Mouse (Mus musculus) forebrain, embryonic 13.5 days (tissue): ENCODE data around the gene Stard3nl. TPM values are rescaled to one million over a fixed set of nuclear protein-coding genes. Genes with fewer than 3 reads are reported as not detected.
A peak's percentile ranks its signal among the peaks of the same experiment; 100 is the strongest.

Experiments
- ATAC-seq: fragments of 200-750 bp; cut with Nextera tagmentation; 2 replicates; pipeline ENCODE4 v1.8.0; 2017
- H3K27ac ChIP-seq: fragments of 300-500 bp; sonication (generic); 2 replicates; pipeline ENCODE4 v1.5.1; 2015; ENCODE audit warnings: inconsistent platforms, mild to moderate bottlenecking, moderate library complexity
- H3K27me3 ChIP-seq: fragments of 300-500 bp; sonication (generic); 2 replicates; pipeline ENCODE4 v1.6.1; 2015; ENCODE audit warnings: mild to moderate bottlenecking, inconsistent platforms
- H3K36me3 ChIP-seq: fragments of 300-500 bp; sonication (generic); 2 replicates; pipeline ENCODE4 v1.6.1; 2015; ENCODE audit warnings: mild to moderate bottlenecking, inconsistent platforms; ENCODE audit not compliant: poor library complexity, severe bottlenecking
- H3K4me1 ChIP-seq: fragments of 300-500 bp; sonication (generic); 2 replicates; pipeline ENCODE4 v1.6.1; 2015; ENCODE audit warnings: inconsistent platforms
- H3K4me2 ChIP-seq: fragments of 300-500 bp; sonication (generic); 2 replicates; pipeline ENCODE4 v1.6.1; 2015; ENCODE audit warnings: inconsistent platforms, mild to moderate bottlenecking, moderate library complexity
- H3K4me3 ChIP-seq: fragments of 300-500 bp; sonication (generic); 2 replicates; pipeline ENCODE4 v1.5.1; 2015; ENCODE audit warnings: mild to moderate bottlenecking, inconsistent platforms
- H3K9ac ChIP-seq: fragments of 300-500 bp; sonication (generic); 2 replicates; pipeline ENCODE4 v1.6.1; 2015; ENCODE audit warnings: mild to moderate bottlenecking, inconsistent platforms
- H3K9me3 ChIP-seq: fragments of 300-500 bp; sonication (generic); replicated peaks from 2 replicates; pipeline ENCODE4 v1.6.1; 2016; ENCODE audit warnings: inconsistent platforms
- WGBS: fragments of 180-500 bp; shearing (Covaris S2); methylation state at CpG from one replicate; pipeline ENCODE4 v1.1.7; 2015; 5-methylcytosine and 5-hydroxymethylcytosine counted together
- polyA plus RNA-seq: library from polyadenylated mRNA; unstranded; fragments of >200 nt; fragmentation: Nextera tagmentation; extraction: Ambion mirVana; gene quantifications from 2 replicates; pipeline ENCODE4 v1.2.1, GENCODE M21; 2015

Stard3nl gene
- polyA plus RNA-seq: 161 and 167 TPM in 2 replicates

GRCm38 (mm10) chr13:19395688-19396354 is at the start of gene Stard3nl:
Gene Stard3nl, minus strand, starts transcription at chr13:19395795.
- Histone ChIP-seq H3K27ac (peak within 1 kb of the TSS; percentile 79), H3K4me3 (peak within 1 kb of the TSS; percentile 79), H3K27me3 (no peaks in the 10 kb centered on the region), H3K9me3 (no peaks in the 10 kb centered on the region), H3K4me1 (peaks cover 29% of the 10 kb centered on the region), H3K4me2 (peak within 1 kb of the TSS; percentile 63), H3K9ac (peak within 1 kb of the TSS; percentile 92), H3K36me3 (0 out of 2 replicates have a peak, but pooled peaks cover 2% of the 10 kb centered on the region)
- WGBS: under 1% methylated on average over 37 of the region's 37 CpGs
- peak; percentile 99 for ATAC-seq

GRCm38 (mm10) chr13:19438040-19438439 is 42.4 kb upstream of the Stard3nl start:
- Histone ChIP-seq H3K27me3 (no peaks in the 10 kb centered on the region), H3K36me3 (no peaks in the 10 kb centered on the region), H3K4me3 (no peak overlapping the region), H3K4me2 (no peak overlapping the region), H3K9me3 (no peaks in the 10 kb centered on the region), H3K27ac (no peak overlapping the region), H3K4me1 (no peaks in the 10 kb centered on the region), H3K9ac (no peak overlapping the region)
- 77% methylated on average over 10 of the region's 10 CpGs for WGBS
- ATAC-seq: peak; percentile 55

- Histone ChIP-seq H3K36me3 (no peaks in the 10 kb centered on the region), H3K4me2 (no peak overlapping the region), H3K9ac (no peak overlapping the region), H3K9me3 (no peaks in the 10 kb centered on the region), H3K27ac (no peak overlapping the region), H3K4me1 (no peaks in the 10 kb centered on the region), H3K4me3 (no peak overlapping the region), H3K27me3 (no peaks in the 10 kb centered on the region)
- 83% methylated on average over 4 of the region's 4 CpGs for WGBS
- no peak for ATAC-seq
Measured at GRCm38 (mm10) chr13:19429812-19430370, 34.3 kb upstream of the Stard3nl start.

GRCm38 (mm10) chr13:19428076-19428475 is 32.5 kb upstream of the Stard3nl start:
- no peak overlapping the region for H3K4me2 ChIP-seq
- H3K4me3 ChIP-seq: no peak overlapping the region
- no peaks in the 10 kb centered on the region for H3K27me3 ChIP-seq
- H3K27ac ChIP-seq: no peak overlapping the region
- ATAC-seq: no peak
- H3K9me3 ChIP-seq: no peaks in the 10 kb centered on the region
- 85% methylated on average over 5 of the region's 5 CpGs for WGBS
- H3K9ac ChIP-seq: no peak overlapping the region
- no peaks in the 10 kb centered on the region for H3K36me3 ChIP-seq
- H3K4me1 ChIP-seq: no peaks in the 10 kb centered on the region

GRCm38 (mm10) chr13:19424563-19424962 is 29.0 kb upstream of the Stard3nl start:
- no peaks in the 10 kb centered on the region for H3K36me3 ChIP-seq
- no peak overlapping the region for H3K9ac ChIP-seq
- no peak for ATAC-seq
- 87% methylated on average over 4 of the region's 4 CpGs for WGBS
- H3K27ac ChIP-seq: no peak overlapping the region
- H3K4me1 ChIP-seq: no peaks in the 10 kb centered on the region
- no peaks in the 10 kb centered on the region for H3K9me3 ChIP-seq
- H3K27me3 ChIP-seq: no peaks in the 10 kb centered on the region
- H3K4me3 ChIP-seq: no peak overlapping the region
- H3K4me2 ChIP-seq: no peak overlapping the region

GRCm38 (mm10) chr13:19422521-19422920 is 26.9 kb upstream of the Stard3nl start:
- H3K9me3 ChIP-seq: no peaks in the 10 kb centered on the region
- no peak overlapping the region for H3K4me2 ChIP-seq
- H3K36me3 ChIP-seq: no peaks in the 10 kb centered on the region
- H3K27ac ChIP-seq: no peak overlapping the region
- no peak overlapping the region for H3K9ac ChIP-seq
- H3K4me1 ChIP-seq: no peaks in the 10 kb centered on the region
- no peak overlapping the region for H3K4me3 ChIP-seq
- 79% methylated on average over 1 of the region's 1 CpGs for WGBS
- no peak for ATAC-seq
- no peaks in the 10 kb centered on the region for H3K27me3 ChIP-seq

GRCm38 (mm10) chr13:19417885-19418521 is 22.4 kb upstream of the Stard3nl start:
- Histone ChIP-seq H3K4me1 (no peaks in the 10 kb centered on the region), H3K36me3 (no peaks in the 10 kb centered on the region), H3K27me3 (no peaks in the 10 kb centered on the region), H3K4me2 (no peak overlapping the region), H3K9ac (no peak overlapping the region), H3K4me3 (no peak overlapping the region), H3K9me3 (no peaks in the 10 kb centered on the region), H3K27ac (no peak overlapping the region)
- 92% methylated on average over 4 of the region's 4 CpGs for WGBS
- no peak for ATAC-seq

- Histone ChIP-seq H3K4me1 (no peaks in the 10 kb centered on the region), H3K27me3 (no peaks in the 10 kb centered on the region), H3K36me3 (no peaks in the 10 kb centered on the region), H3K9me3 (no peaks in the 10 kb centered on the region), H3K4me3 (no peak overlapping the region), H3K9ac (no peak overlapping the region), H3K27ac (no peak overlapping the region), H3K4me2 (no peak overlapping the region)
- WGBS: 76% methylated on average over 8 of the region's 8 CpGs
- ATAC-seq: no peak
Measured at GRCm38 (mm10) chr13:19415894-19416531, 20.4 kb upstream of the Stard3nl start.

- WGBS: 96% methylated on average over 1 of the region's 1 CpGs
- ATAC-seq: no peak
- Histone ChIP-seq H3K9ac (no peak overlapping the region), H3K4me1 (no peaks in the 10 kb centered on the region), H3K9me3 (no peaks in the 10 kb centered on the region), H3K36me3 (no peaks in the 10 kb centered on the region), H3K27ac (no peak overlapping the region), H3K27me3 (no peaks in the 10 kb centered on the region), H3K4me2 (no peak overlapping the region), H3K4me3 (no peak overlapping the region)
Measured at GRCm38 (mm10) chr13:19415337-19415736, 19.7 kb upstream of the Stard3nl start.

- no peak overlapping the region for H3K9ac ChIP-seq
- H3K27ac ChIP-seq: no peak overlapping the region
- no peaks in the 10 kb centered on the region for H3K27me3 ChIP-seq
- H3K36me3 ChIP-seq: no peaks in the 10 kb centered on the region
- ATAC-seq: no peak
- H3K9me3 ChIP-seq: no peaks in the 10 kb centered on the region
- no peak overlapping the region for H3K4me3 ChIP-seq
- H3K4me1 ChIP-seq: no peaks in the 10 kb centered on the region
- H3K4me2 ChIP-seq: no peak overlapping the region
- WGBS: 89% methylated on average over 2 of the region's 2 CpGs
Measured at GRCm38 (mm10) chr13:19412334-19412939, 16.8 kb upstream of the Stard3nl start.

GRCm38 (mm10) chr13:19411886-19412285 is 16.3 kb upstream of the Stard3nl start:
- no peak for ATAC-seq
- no peaks in the 10 kb centered on the region for H3K27me3 ChIP-seq
- no peak overlapping the region for H3K27ac ChIP-seq
- no peak overlapping the region for H3K9ac ChIP-seq
- H3K4me1 ChIP-seq: no peaks in the 10 kb centered on the region
- H3K4me3 ChIP-seq: no peak overlapping the region
- no peak overlapping the region for H3K4me2 ChIP-seq
- H3K9me3 ChIP-seq: no peaks in the 10 kb centered on the region
- H3K36me3 ChIP-seq: no peaks in the 10 kb centered on the region
- 87% methylated on average over 5 of the region's 5 CpGs for WGBS

GRCm38 (mm10) chr13:19410694-19411093 is 15.1 kb upstream of the Stard3nl start:
- Histone ChIP-seq H3K4me2 (no peak overlapping the region), H3K4me1 (no peaks in the 10 kb centered on the region), H3K4me3 (no peak overlapping the region), H3K9ac (no peak overlapping the region), H3K9me3 (no peaks in the 10 kb centered on the region), H3K36me3 (no peaks in the 10 kb centered on the region), H3K27ac (no peak overlapping the region), H3K27me3 (no peaks in the 10 kb centered on the region)
- 95% methylated on average over 4 of the region's 4 CpGs for WGBS
- no peak for ATAC-seq
